Mouse (Mus musculus) kidney, embryonic 15.5 days (tissue): Measurements from ENCODE around the gene Rhpn2. TPM values are rescaled to one million over a fixed set of nuclear protein-coding genes. Genes with fewer than 3 reads are reported as not detected.

ENCODE experiments used
- ATAC-seq: fragments of 200-750 bp; cut with Nextera tagmentation; replicated peaks from 2 replicates; pipeline ENCODE4 v1.8.0; 2017; ENCODE audit warnings: moderate TSS enrichment; ENCODE audit not compliant: low FRiP score
- H3K27ac ChIP-seq: fragments of 300-500 bp; sonication (generic); 2 replicates; pipeline ENCODE4 v1.5.1; 2015; ENCODE audit warnings: mild to moderate bottlenecking, inconsistent platforms
- H3K27me3 ChIP-seq: fragments of 300-500 bp; sonication (generic); 2 replicates; pipeline ENCODE4 v1.6.1; 2015; ENCODE audit warnings: inconsistent platforms
- H3K36me3 ChIP-seq: fragments of 300-500 bp; sonication (generic); 2 replicates; pipeline ENCODE4 v1.6.1; 2015; ENCODE audit warnings: inconsistent platforms
- H3K4me1 ChIP-seq: fragments of 300-500 bp; sonication (generic); 2 replicates; pipeline ENCODE4 v1.6.1; 2015; ENCODE audit warnings: inconsistent platforms
- H3K4me2 ChIP-seq: fragments of 300-500 bp; sonication (generic); 2 replicates; pipeline ENCODE4 v1.6.1; 2015; ENCODE audit warnings: moderate library complexity, mild to moderate bottlenecking, inconsistent platforms
- H3K4me3 ChIP-seq: fragments of 300-500 bp; sonication (generic); replicated peaks from 2 replicates; pipeline ENCODE4 v1.5.1; 2015; ENCODE audit warnings: mild to moderate bottlenecking, inconsistent platforms
- H3K9ac ChIP-seq: fragments of 300-500 bp; sonication (generic); 2 replicates; pipeline ENCODE4 v1.6.1; 2015; ENCODE audit warnings: mild to moderate bottlenecking, inconsistent platforms
- H3K9me3 ChIP-seq: fragments of 300-500 bp; sonication (generic); replicated peaks from 2 replicates; pipeline ENCODE4 v1.6.1; 2016; ENCODE audit warnings: inconsistent platforms
- WGBS: fragments of 180-500 bp; shearing (Covaris S2); methylation state at CpG from one replicate; pipeline ENCODE4 v1.1.7; 2015; ENCODE audit warnings: mixed read lengths; 5-methylcytosine and 5-hydroxymethylcytosine counted together
- polyA plus RNA-seq: library from polyadenylated mRNA; unstranded; fragments of >200 nt; fragmentation: Nextera tagmentation; extraction: Ambion mirVana; gene quantifications from 2 replicates; pipeline ENCODE4 v1.2.1, GENCODE M21; 2015

The Rhpn2 gene
- polyA plus RNA-seq, 1 experiment from 2014 or later, result 14.3 TPM

DNA sequence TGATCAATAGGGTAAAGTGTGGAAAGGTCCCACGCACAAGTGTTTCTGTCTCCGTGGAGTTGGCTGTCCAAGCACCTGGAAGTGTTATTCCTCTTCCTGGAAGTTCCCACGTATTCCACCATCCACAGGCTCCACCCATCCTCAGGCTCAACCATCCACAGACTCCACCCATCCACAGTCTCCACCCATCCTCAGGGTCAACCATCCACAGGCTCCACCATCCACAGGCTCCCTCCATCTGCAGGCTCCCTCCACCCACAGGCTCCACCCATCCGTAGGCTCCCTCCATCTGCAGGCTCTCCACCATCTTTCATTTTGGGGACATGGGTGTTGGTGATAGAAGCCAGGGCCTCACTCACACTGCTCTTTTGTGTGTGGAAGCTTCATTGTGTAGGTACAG, 67.2 kb downstream of the Rhpn2 start:
- Histone ChIP-seq H3K4me2 (no peak overlapping the region), H3K9ac (no peak overlapping the region), H3K4me1 (peaks cover 11% of the 10 kb centered on the region), H3K36me3 (peaks cover 75% of the 10 kb centered on the region), H3K27ac (no peak overlapping the region), H3K9me3 (no peaks in the 10 kb centered on the region), H3K4me3 (no peak overlapping the region), H3K27me3 (no peaks in the 10 kb centered on the region)
- no peak for ATAC-seq
- WGBS, result 89% methylated on average over 4 of the region's 4 CpGs

DNA sequence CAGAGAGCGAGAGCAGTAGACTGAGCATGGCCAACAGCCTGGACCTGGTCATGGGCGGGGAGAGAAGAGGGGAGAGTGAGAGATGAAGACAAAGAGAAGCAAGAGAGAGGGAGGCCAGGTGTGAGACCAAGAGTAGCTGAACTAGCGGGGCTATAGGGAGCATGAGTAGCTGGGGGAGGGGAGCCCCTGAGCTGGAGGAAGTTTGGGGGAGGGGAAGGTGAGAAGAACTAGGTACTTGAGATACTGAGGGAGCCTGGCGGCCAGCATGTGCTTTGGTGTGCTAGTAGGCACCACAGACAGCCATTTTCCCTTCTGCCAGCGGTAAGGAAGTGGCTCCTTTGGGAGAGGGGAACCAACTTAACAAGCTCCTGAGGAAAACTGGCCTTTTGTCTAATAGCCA, 81.3 kb downstream of the Rhpn2 start:
- Histone ChIP-seq H3K4me3 (no peak overlapping the region), H3K4me1 (peaks cover 12% of the 10 kb centered on the region), H3K27ac (peak overlapping the region; percentile 66), H3K36me3 (peaks cover 84% of the 10 kb centered on the region), H3K4me2 (no peak overlapping the region), H3K9ac (no peak overlapping the region), H3K9me3 (no peaks in the 10 kb centered on the region), H3K27me3 (no peaks in the 10 kb centered on the region)
- WGBS, result 62% methylated on average over 5 of the region's 5 CpGs
- ATAC-seq, result no peak

DNA sequence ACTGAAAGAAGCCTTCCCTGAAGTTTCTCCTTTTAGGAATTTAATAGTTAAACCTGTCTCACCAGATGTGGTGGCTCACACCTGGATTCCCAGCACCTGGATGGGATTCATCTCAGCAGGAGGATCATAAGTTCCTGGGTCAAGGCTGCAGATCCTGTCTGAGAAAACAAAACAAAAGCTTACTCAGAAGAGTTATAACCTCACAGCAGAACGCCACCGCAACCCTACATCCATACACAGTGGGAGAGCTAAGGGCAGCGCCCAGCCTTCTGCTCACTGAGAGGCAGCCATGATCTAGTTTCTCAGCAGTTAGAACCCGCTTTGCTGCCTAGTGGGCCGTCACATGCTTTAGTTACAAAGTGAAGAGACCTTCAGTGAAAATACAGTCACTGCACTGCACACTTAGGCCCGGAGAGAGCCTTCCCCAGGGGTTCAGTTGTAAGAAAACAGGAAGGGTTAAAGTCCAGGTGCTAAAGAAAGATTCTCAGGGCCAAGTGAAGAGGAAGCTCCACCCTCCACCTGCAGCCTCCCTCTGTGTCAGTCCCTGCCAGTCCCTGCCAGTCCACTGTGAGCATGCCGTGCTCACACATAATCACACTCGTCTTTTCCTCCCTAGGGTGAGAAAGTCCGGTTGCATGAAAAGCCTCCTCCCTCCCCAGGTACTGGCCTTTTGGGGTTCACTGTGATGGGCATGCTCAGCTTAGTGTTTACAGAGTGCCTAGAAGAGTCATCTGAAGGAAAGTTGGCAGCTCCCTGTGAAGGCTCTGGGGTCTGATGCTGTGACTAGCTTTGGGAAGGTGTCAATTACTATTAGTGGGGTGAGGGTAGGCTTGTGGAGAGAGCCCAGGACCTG, 82.1 kb downstream of the Rhpn2 start:
- Histone ChIP-seq H3K9ac (no peak overlapping the region), H3K4me1 (peaks cover 12% of the 10 kb centered on the region), H3K4me2 (no peak overlapping the region), H3K27me3 (no peaks in the 10 kb centered on the region), H3K4me3 (no peak overlapping the region), H3K27ac (peak overlapping the region; percentile 66), H3K9me3 (no peaks in the 10 kb centered on the region), H3K36me3 (peaks cover 84% of the 10 kb centered on the region)
- peak; percentile 73 for ATAC-seq
- WGBS, result 65% methylated on average over 9 of the region's 9 CpGs

DNA sequence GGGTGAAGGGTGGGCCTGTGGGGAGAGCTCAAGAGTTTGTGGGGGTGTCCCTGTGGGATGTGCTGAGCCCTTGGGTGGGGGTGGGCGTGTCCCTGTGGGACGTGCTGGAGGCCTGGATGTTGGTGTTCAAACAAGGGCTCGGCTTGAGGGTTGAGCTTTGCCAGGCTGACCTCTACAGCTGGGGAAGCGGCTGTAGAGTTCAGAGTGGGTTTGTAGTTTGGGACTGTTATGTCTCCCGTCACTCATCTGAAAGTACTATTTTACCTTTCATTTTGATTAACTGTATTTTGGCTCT, 82.6 kb downstream of the Rhpn2 start:
- 79% methylated on average over 5 of the region's 5 CpGs for WGBS
- no peak overlapping the region for H3K9ac ChIP-seq
- peaks cover 85% of the 10 kb centered on the region for H3K36me3 ChIP-seq
- H3K4me3 ChIP-seq, result no peak overlapping the region
- peak overlapping the region; percentile 66; the same call in 1 of the 2 replicates for H3K27ac ChIP-seq
- 0 out of 2 replicates have a peak, but pooled peaks have one; percentile 12 for ATAC-seq
- no peaks in the 10 kb centered on the region for H3K9me3 ChIP-seq
- peaks cover 12% of the 10 kb centered on the region for H3K4me1 ChIP-seq
- H3K4me2 ChIP-seq, result no peak overlapping the region
- H3K27me3 ChIP-seq, result no peaks in the 10 kb centered on the region

DNA sequence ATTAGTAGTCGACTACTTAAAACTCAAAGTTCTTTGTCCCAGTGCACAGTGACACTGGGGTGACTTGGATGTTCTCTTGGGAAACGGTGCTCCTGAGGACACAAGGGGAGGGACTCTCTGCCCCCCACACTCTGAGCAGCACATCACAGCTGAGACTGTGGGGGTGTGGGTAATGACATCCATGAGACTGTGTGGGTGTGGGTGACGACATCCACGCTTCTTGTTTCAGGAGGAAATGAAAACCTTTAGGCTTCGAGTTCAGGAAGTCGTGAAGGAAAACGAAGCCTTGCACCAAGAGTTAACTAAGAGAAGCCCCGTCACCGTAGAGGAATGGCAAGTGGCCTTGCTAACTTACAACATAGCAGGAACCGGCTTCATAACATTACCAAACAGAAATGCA, 89.1 kb downstream of the Rhpn2 start:
- Histone ChIP-seq H3K9ac (no peak overlapping the region), H3K36me3 (peaks cover 95% of the 10 kb centered on the region), H3K4me3 (no peak overlapping the region), H3K9me3 (no peaks in the 10 kb centered on the region), H3K4me1 (no peaks in the 10 kb centered on the region), H3K27me3 (no peaks in the 10 kb centered on the region), H3K27ac (no peak overlapping the region), H3K4me2 (no peak overlapping the region)
- no peak for ATAC-seq
- 84% methylated on average over 10 of the region's 10 CpGs for WGBS

- peaks cover 93% of the 10 kb centered on the region for H3K36me3 ChIP-seq
- no peaks in the 10 kb centered on the region for H3K27me3 ChIP-seq
- no peak overlapping the region for H3K4me3 ChIP-seq
- no peaks in the 10 kb centered on the region for H3K4me1 ChIP-seq
- no peak overlapping the region for H3K9ac ChIP-seq
- no peak overlapping the region for H3K4me2 ChIP-seq
- no peak overlapping the region for H3K27ac ChIP-seq
- 91% methylated on average over 10 of the region's 10 CpGs for WGBS
- no peak for ATAC-seq
- no peaks in the 10 kb centered on the region for H3K9me3 ChIP-seq
These were observed 94.2 kb downstream of the Rhpn2 start for GRCm38 (mm10) chr7:35428146-35428545.

DNA sequence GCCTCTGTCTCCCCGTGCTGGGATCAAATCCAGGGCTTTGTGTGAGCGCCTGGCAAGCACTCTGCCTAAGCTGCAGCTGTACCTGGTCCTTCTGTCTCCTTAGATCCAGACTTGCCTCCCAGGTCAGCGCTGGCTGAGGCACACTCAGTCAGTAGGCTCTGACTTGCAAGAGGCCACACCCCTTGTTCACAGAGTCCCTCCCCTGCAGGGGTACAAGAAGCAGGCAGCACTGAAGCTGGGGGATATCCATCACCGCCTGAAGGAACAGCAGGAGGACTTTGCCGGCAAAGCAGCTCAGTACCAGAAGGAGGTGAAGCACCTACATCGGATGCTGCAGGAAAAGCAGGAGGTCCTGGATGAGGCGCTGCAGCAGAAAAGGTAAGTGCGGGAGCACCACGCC, 101.3 kb downstream of the Rhpn2 start:
- 89% methylated on average over 9 of the region's 9 CpGs for WGBS
- Histone ChIP-seq H3K27ac (no peak overlapping the region), H3K36me3 (peaks cover 91% of the 10 kb centered on the region)

More for the DNA sequence above, 101.3 kb downstream of the Rhpn2 start:
- Histone ChIP-seq H3K9ac (no peak overlapping the region), H3K9me3 (no peaks in the 10 kb centered on the region), H3K4me2 (no peak overlapping the region), H3K27me3 (no peaks in the 10 kb centered on the region), H3K4me1 (no peaks in the 10 kb centered on the region), H3K4me3 (no peak overlapping the region)
- ATAC-seq, result no peak

Other genes with a start within 250 kb of the Rhpn2 start
- gene Cebpa, start 214.9 kb upstream of the Rhpn2 start, polyA plus RNA-seq, result 1.3 and 1.5 TPM in 2 replicates
- gene Slc7a10, start 147.8 kb upstream of the Rhpn2 start, polyA plus RNA-seq, result 1.1 and 2.4 TPM in 2 replicates
- gene Lrp3, start 118.7 kb upstream of the Rhpn2 start, polyA plus RNA-seq, result 5.2 and 6.3 TPM in 2 replicates
- gene Gpatch1, start 15.7 kb upstream of the Rhpn2 start, polyA plus RNA-seq, result 19.5 and 20.4 TPM in 2 replicates
- gene Faap24, start 62.7 kb downstream of the Rhpn2 start, polyA plus RNA-seq, result 19.4 and 20.2 TPM in 2 replicates
- gene Cep89, start 62.9 kb downstream of the Rhpn2 start, polyA plus RNA-seq, result 53.9 and 63.3 TPM in 2 replicates
- 8.4 and 9.2 TPM in 2 replicates for gene Slc7a9, start 114.6 kb downstream of the Rhpn2 start, polyA plus RNA-seq
- 0.23 and 0.43 TPM in 2 replicates for gene Tdrd12, start 203.6 kb downstream of the Rhpn2 start, polyA plus RNA-seq
- gene Nudt19, start 222.1 kb downstream of the Rhpn2 start, polyA plus RNA-seq, result 66.6 and 68.0 TPM in 2 replicates